Mouse (Mus musculus) spleen, embryonic (tissue): ENCODE measurements at regions not wholly inside any gene's neighbourhood (a gene's known extent, or its start where the extent isn't known, plus 50 kb on each side); places are given as distances from the start of the nearest gene placed in this dataset.

Source experiments
- CTCF ChIA-PET: fragments of 350-600 bp; sonication (Branson Sonifier 250); formaldehyde crosslinking; loops from one replicate; lab custom pipeline; 2022; lab: Charles Lee

DNA sequence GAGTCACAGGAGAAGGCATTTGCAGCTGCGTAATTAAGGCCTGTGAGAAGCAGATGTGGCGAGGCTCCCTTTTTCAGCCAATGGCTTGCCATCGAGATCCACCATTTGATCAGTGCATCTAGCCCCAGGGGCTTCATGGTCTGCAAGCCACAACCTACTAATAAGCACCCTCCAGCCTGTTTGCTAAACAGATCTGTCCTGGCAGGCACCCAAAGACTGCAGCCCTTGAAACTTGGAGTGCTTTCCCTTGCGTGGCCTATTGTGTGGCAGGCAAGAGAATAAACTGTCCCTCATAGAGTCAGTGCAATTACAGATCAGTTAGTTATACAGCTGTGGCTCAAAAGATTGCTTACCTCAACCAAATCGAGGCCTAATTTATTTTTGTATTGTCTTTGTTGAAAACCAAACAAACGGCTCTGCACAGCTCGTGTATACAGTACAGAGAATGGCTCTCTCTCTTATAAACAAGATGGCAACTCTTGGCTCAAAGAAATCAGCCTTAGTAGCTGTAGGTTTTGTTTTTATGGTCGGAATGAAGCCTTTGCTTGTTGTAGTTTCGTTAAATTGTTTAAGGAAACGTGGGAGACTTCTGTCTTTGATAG, 195.9 kb upstream of the Satb2 start:
- CTCF ChIA-PET, result no interaction called here

DNA sequence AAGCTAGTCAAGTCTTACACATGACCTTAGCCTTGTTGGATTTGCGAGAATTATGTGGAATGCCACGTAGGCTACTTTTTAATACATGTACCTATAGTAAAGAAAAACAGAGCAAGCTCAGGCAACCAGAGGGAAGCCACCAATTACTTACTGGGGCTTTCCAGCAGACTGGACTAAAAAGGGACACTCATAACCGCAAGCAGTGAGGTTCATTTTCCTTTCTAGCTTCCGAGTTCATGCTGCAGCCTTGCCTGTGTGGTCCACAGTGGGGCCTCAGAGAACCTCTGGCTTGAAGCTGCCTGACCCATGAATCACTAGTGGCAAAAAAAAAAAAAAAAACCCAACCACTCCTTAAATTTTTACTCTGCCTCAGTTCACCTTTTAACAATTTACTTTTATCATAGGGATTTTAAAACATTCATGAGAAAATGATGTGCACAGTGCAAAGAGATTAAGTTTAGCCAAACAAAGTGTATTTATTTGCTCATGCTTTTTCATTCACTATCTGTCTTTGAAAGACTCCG, 188.6 kb upstream of the 1700066M21Rik start:
- CTCF ChIA-PET, result no interaction called here

- CTCF ChIA-PET, result no interaction called here
Measured at GRCm38 (mm10) chr1:57201274-57201673, 176.1 kb upstream of the 1700066M21Rik start.

- CTCF ChIA-PET, result no interaction called here
Measured at GRCm38 (mm10) chr1:57204331-57204730, 173.1 kb upstream of the 1700066M21Rik start.

DNA sequence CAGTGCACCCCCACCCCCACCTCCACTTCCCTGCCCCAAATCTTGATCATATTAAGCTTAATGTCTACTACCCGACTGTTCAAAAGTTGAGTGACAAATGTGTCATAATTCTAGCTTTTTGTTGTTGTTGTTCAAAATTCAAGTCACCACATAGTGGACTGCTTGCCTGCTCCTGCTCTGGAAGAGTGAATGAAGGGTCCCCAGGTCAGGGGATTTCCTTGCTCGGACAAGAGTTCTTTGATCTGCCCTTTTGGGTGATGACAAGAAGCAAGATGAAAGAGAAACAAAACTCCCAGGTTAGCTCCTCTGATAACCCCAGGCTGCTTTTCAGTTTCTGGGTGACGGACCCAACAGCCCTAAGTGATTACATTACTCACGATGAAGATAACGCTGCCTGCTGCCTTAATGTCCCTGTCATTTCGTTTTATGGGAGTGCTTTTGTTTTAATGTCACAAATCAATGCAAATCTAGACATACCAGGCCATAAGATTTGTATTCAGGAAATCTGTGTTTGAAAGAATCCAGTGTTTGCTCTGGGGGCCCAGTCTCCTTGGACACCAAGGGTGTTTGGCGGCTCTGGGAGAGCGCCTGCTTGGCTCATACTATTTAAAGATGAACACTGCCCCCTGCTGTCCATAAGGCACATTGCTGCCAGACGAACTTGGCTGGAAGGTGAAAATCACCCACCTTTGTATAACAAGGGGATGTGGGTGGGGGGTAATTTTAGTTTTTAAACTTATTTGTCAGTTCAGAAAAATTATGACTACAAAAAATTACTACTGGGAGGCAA, 172.0 kb upstream of the 1700066M21Rik start:
- CTCF ChIA-PET, result no interaction called here

DNA sequence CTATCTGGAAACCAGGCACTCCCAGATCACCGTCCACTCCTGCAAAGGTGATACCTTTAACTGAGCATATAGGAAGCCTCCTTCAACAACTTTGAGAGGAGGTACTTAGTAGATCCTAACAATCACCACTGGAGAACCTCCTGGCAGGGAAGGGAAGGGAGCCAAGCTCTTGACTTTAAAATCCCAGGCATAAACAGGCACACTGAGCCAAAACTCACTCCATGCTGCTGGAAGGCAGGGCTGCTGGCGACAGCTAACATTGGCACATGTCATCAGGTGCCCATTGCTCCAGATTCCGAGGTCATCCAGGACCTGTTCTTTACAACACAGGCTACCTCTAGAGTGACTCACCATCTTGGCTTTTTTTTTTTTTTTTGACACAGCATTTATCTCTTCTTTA, 170.9 kb upstream of the 1700066M21Rik start:
- CTCF ChIA-PET, result no interaction called here

DNA sequence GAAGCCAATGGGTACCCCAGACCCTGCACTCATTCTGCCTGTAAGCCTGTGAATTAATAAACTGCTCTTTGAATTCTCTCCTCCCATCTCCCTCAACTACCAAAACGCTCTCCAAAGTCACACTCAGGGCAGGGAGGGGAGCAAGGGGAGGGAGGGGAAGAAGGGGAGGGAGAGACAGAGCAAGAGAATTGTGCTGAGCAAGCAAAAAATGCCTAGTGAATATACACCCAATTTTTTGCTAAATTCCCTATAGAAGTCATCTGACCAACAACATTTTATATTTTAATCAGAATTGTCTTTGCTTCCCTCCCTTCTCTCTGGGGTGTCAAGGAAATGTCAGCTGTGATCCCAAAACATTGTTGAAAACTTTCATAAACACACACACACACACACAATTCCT, 170.5 kb upstream of the 1700066M21Rik start:
- CTCF ChIA-PET, result no interaction called here

DNA sequence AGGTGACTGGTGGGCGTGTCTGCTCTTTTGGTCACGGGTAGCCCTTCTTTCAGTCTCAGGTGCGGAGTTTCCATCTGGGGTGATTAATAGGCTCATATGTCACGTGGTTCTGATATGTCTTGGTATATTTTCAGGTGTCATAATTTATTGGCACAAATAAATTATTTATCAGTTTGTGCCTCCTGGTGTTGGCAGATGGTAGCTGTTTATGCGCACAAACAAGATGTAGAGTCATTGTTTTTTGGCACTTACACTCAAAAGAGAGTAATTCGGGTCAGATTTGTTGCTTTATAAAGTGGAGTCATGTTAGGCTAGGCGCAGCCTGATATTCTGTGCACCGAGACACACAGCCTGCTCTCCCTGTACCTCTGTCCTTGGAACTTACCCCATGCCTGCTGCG, 169.0 kb upstream of the 1700066M21Rik start:
- CTCF ChIA-PET, result interaction anchor here (0.7 kb wide), 1 partner anchor 1362 kb away, joined by 3 read pairs; no protein-coding TSS in a partner anchor

DNA sequence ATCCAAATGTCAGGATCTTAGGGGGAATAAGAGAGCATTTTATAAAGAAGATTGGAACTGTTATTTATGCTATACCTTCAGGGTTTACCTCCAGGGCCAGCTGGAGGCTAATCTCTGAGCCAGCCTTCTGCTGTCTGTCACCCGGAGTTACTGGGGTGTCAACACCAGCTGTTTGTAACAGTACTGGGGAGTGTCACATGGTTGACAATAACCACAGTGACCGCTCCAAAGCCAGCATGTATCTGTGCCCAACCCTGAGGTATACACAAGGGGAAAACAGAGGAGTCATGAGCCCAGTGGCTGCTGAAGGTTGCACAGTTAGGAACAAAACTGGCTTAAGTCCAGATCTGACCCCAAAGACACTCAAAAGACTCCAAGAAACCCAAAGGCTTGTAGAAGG, 168.1 kb upstream of the 1700066M21Rik start:
- CTCF ChIA-PET, result no interaction called here

- CTCF ChIA-PET, result no interaction called here
Measured at GRCm38 (mm10) chr1:57211046-57211445, 166.4 kb upstream of the 1700066M21Rik start.

- CTCF ChIA-PET, result no interaction called here
Measured at GRCm38 (mm10) chr1:57213428-57213874, 164.0 kb upstream of the 1700066M21Rik start.

GRCm38 (mm10) chr1:57214266-57214665, 163.2 kb upstream of the 1700066M21Rik start:
- CTCF ChIA-PET, result no interaction called here

- CTCF ChIA-PET, result no interaction called here
Measured at GRCm38 (mm10) chr1:57217656-57218055, 159.8 kb upstream of the 1700066M21Rik start.

DNA sequence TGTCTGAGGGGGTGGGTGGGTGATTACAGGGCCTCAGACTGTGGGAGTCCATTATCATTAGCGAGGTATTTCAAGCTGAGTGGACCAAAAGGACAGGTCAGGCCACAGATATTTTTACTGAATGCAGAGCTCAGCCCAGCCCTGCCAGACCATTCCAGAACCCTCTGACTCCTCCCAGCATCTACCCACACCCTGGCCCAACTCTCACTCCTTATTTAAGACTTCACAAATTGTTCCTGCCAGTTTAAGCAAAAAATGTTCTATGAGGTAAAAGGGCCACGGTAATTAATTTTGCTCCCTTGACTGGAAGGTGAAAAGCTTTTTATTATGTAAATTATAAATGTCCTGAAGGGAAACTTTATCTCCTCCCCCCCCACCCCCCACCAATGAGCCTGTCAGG, 159.3 kb upstream of the 1700066M21Rik start:
- CTCF ChIA-PET, result no interaction called here

- CTCF ChIA-PET, result no interaction called here
Measured at GRCm38 (mm10) chr1:57218616-57219015, 158.8 kb upstream of the 1700066M21Rik start.

GRCm38 (mm10) chr1:57224425-57225104, 152.9 kb upstream of the 1700066M21Rik start:
- CTCF ChIA-PET, result no interaction called here

DNA sequence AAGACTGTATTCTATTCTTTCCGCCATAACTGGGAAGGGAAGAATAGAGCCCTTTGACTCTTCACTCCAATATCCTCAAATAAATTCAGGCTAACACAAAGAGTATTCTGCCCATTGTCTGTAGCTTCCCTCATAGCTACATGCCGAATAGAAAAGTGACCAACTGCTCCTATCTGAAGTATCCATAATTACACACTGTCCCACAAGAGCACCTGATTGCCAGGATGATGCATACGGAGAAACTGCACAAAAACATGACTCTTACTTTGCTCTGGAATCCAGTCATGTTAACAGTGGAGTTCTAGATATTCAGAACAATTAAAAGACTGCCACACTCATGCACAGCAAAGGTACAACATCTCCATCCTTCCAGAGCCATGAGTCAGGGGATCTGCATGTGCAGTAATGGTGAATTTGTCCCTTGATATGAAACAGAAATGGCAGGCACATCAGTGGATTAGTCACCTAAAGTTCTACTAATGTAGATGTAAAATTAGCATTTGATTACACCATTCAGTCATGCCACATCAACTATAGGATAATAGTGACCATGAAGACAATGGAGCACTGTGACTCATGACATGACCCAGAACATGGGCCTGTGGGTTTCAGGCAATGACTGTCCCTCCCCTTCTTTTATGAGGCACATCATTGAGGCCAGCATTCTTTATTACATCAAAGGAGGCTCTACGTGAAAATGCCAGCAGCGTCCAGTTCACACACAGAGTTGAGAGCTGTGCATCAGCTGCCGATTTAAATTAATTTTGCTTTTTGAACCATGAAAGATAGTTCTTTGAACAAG, 133.6 kb upstream of the 1700066M21Rik start:
- CTCF ChIA-PET, result no interaction called here

- CTCF ChIA-PET, result no interaction called here
Measured at GRCm38 (mm10) chr1:57259626-57260025, 117.8 kb upstream of the 1700066M21Rik start.

DNA sequence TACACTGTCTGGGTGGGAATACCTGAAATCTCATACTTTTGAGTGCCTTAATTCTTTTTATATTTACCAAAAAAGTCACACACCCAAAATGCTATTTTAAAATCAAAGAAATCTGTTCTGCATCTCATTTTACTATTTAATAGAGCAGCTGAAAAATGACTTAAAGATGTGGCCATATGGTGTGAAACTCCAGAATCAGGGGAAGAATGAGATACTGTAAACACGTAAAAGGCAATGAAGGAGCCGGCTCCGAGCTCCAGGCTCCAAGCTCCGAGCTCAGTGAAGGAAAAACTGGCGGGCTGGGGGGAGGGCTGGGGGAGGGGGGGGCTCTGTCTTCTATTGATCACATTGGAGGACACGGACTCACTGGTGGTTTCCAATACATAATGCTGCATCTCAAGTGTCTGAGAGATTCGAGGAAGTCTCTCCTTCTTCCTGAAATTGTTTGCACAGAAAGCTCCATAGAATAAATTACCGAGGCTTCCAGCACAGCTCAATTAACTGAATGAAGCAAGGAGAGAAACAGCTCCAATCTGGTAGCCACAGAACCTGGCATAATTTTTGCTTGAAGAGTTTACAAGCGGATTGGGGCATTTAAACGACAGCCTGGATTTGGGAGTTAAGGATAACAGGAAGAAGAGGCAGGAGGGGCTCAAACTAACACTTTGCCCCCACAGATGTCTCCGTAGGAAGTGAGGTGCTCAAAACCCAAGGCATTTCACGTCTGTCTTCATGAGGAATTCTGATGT, 112.2 kb upstream of the 1700066M21Rik start:
- CTCF ChIA-PET, result no interaction called here

- CTCF ChIA-PET, result no interaction called here
Measured at GRCm38 (mm10) chr1:57266695-57267094, 110.7 kb upstream of the 1700066M21Rik start.

- CTCF ChIA-PET, result no interaction called here
Measured at GRCm38 (mm10) chr1:57267851-57268250, 109.6 kb upstream of the 1700066M21Rik start.
